Mouse (Mus musculus) embryonic facial prominence, embryonic 14.5 days (tissue): Measurements from ENCODE around the gene Mypop. TPM values are rescaled to one million over a fixed set of nuclear protein-coding genes. Genes with fewer than 3 reads are reported as not detected.

ENCODE experiments used
- ATAC-seq: fragments of 200-750 bp; cut with Nextera tagmentation; 2 replicates; pipeline ENCODE4 v1.8.0; 2017; ENCODE audit warnings: low read depth, moderate number of reproducible peaks, moderate TSS enrichment
- DNase-seq: peaks from one replicate; pipeline ENCODE4 v3.0.0-alpha.2; 2015; ENCODE audit warnings: low spot score
- H3K27ac ChIP-seq: fragments of 300-500 bp; sonication (generic); replicated peaks from 2 replicates; pipeline ENCODE4 v1.5.1; 2014; ENCODE audit warnings: low read depth, mild to moderate bottlenecking, low read length, moderate library complexity
- H3K27me3 ChIP-seq: fragments of 300-500 bp; sonication (generic); replicated peaks from 2 replicates; pipeline ENCODE4 v1.6.1; 2014; ENCODE audit warnings: low read length; ENCODE audit not compliant: control insufficient read depth, insufficient read depth
- H3K36me3 ChIP-seq: fragments of 300-500 bp; sonication (generic); 2 replicates; pipeline ENCODE4 v1.6.1; 2014; ENCODE audit warnings: low read length, mixed read lengths; ENCODE audit not compliant: control insufficient read depth, insufficient read depth
- H3K4me1 ChIP-seq: fragments of 300-500 bp; sonication (generic); 2 replicates; pipeline ENCODE4 v1.6.1; 2014; ENCODE audit warnings: antibody characterized with exemption, low read length; ENCODE audit not compliant: control insufficient read depth, insufficient read depth
- H3K4me2 ChIP-seq: fragments of 300-500 bp; sonication (generic); 2 replicates; pipeline ENCODE4 v1.6.1; 2014; ENCODE audit warnings: low read depth, mild to moderate bottlenecking, low read length, moderate library complexity, mixed read lengths
- H3K4me3 ChIP-seq: fragments of 300-500 bp; sonication (generic); 2 replicates; pipeline ENCODE4 v1.5.1; 2014; ENCODE audit warnings: low read depth, mild to moderate bottlenecking, low read length
- H3K9ac ChIP-seq: fragments of 300-500 bp; sonication (generic); 2 replicates; pipeline ENCODE4 v1.6.1; 2014; ENCODE audit warnings: low read depth, mild to moderate bottlenecking, low read length, moderate library complexity, mixed read lengths
- H3K9me3 ChIP-seq: fragments of 300-500 bp; sonication (generic); 2 replicates; pipeline ENCODE4 v1.6.1; 2016; ENCODE audit warnings: low read length; ENCODE audit not compliant: control insufficient read depth
- WGBS: fragments of 180-500 bp; shearing (Covaris S2); extraction: QIAGEN DNeasy Blood & Tissue Kit; methylation state at CpG from one replicate; pipeline ENCODE4 v1.1.7; 2014; 5-methylcytosine and 5-hydroxymethylcytosine counted together
- polyA plus RNA-seq: library from polyadenylated mRNA; unstranded; fragments of >200 nt; fragmentation: Nextera tagmentation; extraction: Ambion mirVana; gene quantifications from 2 replicates; pipeline ENCODE4 v1.2.1, GENCODE M21; 2014

The Mypop gene
- polyA plus RNA-seq, 1 experiment from 2014 or later: 4.0 TPM

GRCm38 (mm10) chr7:18957569-18958383 is 33.3 kb upstream of the Mypop start:
- H3K9me3 ChIP-seq: no peaks in the 10 kb centered on the region
- peaks cover 70% of the 10 kb centered on the region for H3K27me3 ChIP-seq
- H3K4me2 ChIP-seq: peak overlapping the region; percentile 97
- 1% methylated on average over 21 of the region's 107 CpGs for WGBS
- H3K4me1 ChIP-seq: peaks cover 8% of the 10 kb centered on the region; the same call in 1 of the 2 replicates
- no peaks in the 10 kb centered on the region for H3K36me3 ChIP-seq
- DNase-seq (peak; percentile 57), ATAC-seq (peak; percentile 86)
- peak overlapping the region; percentile 66 for H3K4me3 ChIP-seq
- no peak overlapping the region for H3K27ac ChIP-seq
- H3K9ac ChIP-seq: peak overlapping the region; percentile 69

- no peak; the same call in 1 of the 2 replicates for ATAC-seq
- H3K9me3 ChIP-seq: no peaks in the 10 kb centered on the region
- WGBS: under 1% methylated on average over 14 of the region's 21 CpGs
- H3K4me2 ChIP-seq: peak overlapping the region; percentile 97
- DNase-seq: no peak
- H3K27ac ChIP-seq: no peak overlapping the region
- H3K27me3 ChIP-seq: peaks cover 76% of the 10 kb centered on the region
- peaks cover 9% of the 10 kb centered on the region; the same call in 1 of the 2 replicates for H3K4me1 ChIP-seq
- H3K4me3 ChIP-seq: peak overlapping the region; percentile 66
- no peaks in the 10 kb centered on the region for H3K36me3 ChIP-seq
- H3K9ac ChIP-seq: peak overlapping the region; percentile 69
Observed at GRCm38 (mm10) chr7:18958384-18958766, 32.7 kb upstream of the Mypop start.

DNA sequence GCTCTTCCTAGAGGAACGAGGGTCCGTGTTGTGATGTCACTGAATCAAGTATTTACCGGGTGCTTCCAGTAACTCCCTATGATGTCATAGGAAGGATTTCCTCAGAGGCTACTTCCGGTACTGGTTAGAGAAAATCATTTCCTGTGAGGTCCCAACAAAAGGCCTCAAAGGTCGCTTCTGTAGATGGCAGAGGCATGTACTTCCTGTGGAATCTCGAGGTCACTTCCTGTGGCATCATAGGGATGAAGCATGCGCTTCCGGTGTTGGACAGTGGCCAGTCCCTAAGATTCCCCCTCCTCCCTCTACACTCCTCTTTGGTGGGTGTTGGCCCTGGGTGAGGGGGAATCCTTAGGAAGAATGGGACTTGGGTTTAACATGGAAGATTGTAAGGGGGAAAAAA is 31.6 kb upstream of the Mypop start:
- ATAC-seq (no peak), DNase-seq (peak; percentile 20)
- Histone ChIP-seq H3K9me3 (no peaks in the 10 kb centered on the region), H3K4me1 (peaks cover 9% of the 10 kb centered on the region; the same call in 1 of the 2 replicates), H3K4me2 (no peak overlapping the region), H3K27ac (no peak overlapping the region), H3K36me3 (no peaks in the 10 kb centered on the region), H3K9ac (no peak overlapping the region), H3K27me3 (peaks cover 86% of the 10 kb centered on the region), H3K4me3 (no peak overlapping the region)
- WGBS: 51% methylated on average over 8 of the region's 8 CpGs

GRCm38 (mm10) chr7:18962171-18962792 is 28.8 kb upstream of the Mypop start:
- no peak overlapping the region for H3K27ac ChIP-seq
- ATAC-seq: no peak
- WGBS: under 1% methylated on average over 17 of the region's 17 CpGs
- H3K4me1 ChIP-seq: peaks cover 9% of the 10 kb centered on the region; the same call in 1 of the 2 replicates
- peak overlapping the region; percentile 15 for H3K4me3 ChIP-seq
- peaks cover 88% of the 10 kb centered on the region for H3K27me3 ChIP-seq
- H3K36me3 ChIP-seq: no peaks in the 10 kb centered on the region
- no peaks in the 10 kb centered on the region for H3K9me3 ChIP-seq
- H3K4me2 ChIP-seq: peak overlapping the region; percentile 15; the same call in 1 of the 2 replicates
- 0 out of 2 replicates have a peak overlapping the region, but pooled peaks have one; percentile 2 for H3K9ac ChIP-seq
- DNase-seq: no peak

DNA sequence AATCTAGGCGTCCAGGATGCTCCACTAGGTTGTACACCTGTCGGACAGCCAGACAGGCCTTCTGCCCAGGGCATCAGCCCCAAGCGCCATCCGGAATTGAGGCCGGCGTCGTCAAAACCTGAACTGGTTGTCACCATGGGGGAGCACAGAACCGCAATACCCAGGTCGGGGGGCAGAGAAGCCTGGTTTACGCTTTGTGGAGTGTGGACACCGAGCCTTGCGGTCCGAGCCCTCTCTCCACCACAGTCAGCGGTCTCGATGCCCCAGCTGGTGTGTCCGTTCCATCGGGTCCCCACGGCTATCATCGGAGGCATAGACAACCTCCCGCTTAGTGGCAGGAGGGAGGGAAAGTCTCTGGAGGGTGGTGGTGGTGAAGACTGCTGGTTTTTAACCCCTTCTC is 28.2 kb upstream of the Mypop start:
- H3K27me3 ChIP-seq: peaks cover 83% of the 10 kb centered on the region
- ATAC-seq (no peak), DNase-seq (no peak)
- no peaks in the 10 kb centered on the region for H3K36me3 ChIP-seq
- no peaks in the 10 kb centered on the region for H3K9me3 ChIP-seq
- H3K27ac ChIP-seq: no peak overlapping the region
- peak overlapping the region; percentile 15; the same call in 1 of the 2 replicates for H3K4me2 ChIP-seq
- no peak overlapping the region for H3K9ac ChIP-seq
- peaks cover 9% of the 10 kb centered on the region; the same call in 1 of the 2 replicates for H3K4me1 ChIP-seq
- peak overlapping the region; percentile 15 for H3K4me3 ChIP-seq
- under 1% methylated on average over 19 of the region's 20 CpGs for WGBS

- H3K4me2 ChIP-seq: no peak overlapping the region
- no peak overlapping the region for H3K27ac ChIP-seq
- DNase-seq: no peak
- H3K9ac ChIP-seq: no peak overlapping the region
- H3K4me1 ChIP-seq: peaks cover 9% of the 10 kb centered on the region; the same call in 1 of the 2 replicates
- H3K27me3 ChIP-seq: peaks cover 78% of the 10 kb centered on the region
- no peak for ATAC-seq
- no peak overlapping the region for H3K4me3 ChIP-seq
- WGBS: 1% methylated on average over 18 of the region's 19 CpGs
- no peaks in the 10 kb centered on the region for H3K36me3 ChIP-seq
- no peaks in the 10 kb centered on the region for H3K9me3 ChIP-seq
Observed at GRCm38 (mm10) chr7:18963294-18963843, 27.7 kb upstream of the Mypop start.

DNA sequence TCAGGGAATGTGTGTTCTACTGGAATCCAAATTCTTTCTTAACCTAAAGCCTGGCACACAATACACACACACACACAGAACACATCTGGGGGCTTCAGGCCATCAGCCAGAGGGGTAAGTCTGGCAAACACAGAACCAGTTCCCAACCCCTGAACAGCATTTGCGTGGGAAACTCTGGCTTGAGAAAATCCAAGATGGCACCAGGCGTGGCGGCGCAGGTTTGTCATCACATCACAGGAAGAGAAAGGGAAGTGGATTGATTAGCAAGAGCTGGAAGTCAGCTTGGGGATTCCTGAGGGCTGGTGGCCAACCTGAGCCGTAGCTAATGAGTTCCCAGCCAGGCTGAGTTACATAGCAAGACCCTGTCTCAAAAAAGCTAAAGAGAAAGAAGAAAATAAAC is 25.7 kb upstream of the Mypop start:
- peaks cover 58% of the 10 kb centered on the region for H3K27me3 ChIP-seq
- no peak overlapping the region for H3K4me2 ChIP-seq
- ATAC-seq: no peak
- WGBS: 81% methylated on average over 5 of the region's 5 CpGs
- no peak overlapping the region for H3K27ac ChIP-seq
- H3K4me1 ChIP-seq: peaks cover 9% of the 10 kb centered on the region; the same call in 1 of the 2 replicates
- no peak overlapping the region for H3K9ac ChIP-seq
- no peak overlapping the region for H3K4me3 ChIP-seq
- no peaks in the 10 kb centered on the region for H3K9me3 ChIP-seq
- no peak for DNase-seq
- no peaks in the 10 kb centered on the region for H3K36me3 ChIP-seq

DNA sequence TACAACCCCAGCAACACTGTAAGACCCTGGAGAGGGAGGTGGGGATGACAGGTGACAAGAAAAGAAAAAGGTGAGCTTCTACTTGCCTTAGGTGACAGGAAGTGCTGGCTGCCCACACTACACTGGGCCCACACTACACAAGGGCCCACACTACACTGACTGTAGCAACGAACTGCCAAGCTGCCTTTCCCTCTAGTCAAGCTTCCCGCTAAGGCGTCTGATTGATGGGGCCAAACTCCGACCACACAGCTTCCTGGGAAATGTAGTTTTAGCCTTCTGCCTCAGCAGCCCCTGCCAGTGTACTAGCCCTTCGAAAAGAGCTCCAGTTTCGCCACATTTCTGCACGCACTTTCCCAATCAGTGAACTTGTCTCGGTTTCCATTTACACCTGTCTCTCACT is 23.4 kb upstream of the Mypop start:
- H3K9ac ChIP-seq: no peak overlapping the region
- H3K4me2 ChIP-seq: no peak overlapping the region
- no peak overlapping the region for H3K4me3 ChIP-seq
- DNase-seq (no peak), ATAC-seq (no peak)
- no peaks in the 10 kb centered on the region for H3K36me3 ChIP-seq
- WGBS: 11% methylated on average over 8 of the region's 8 CpGs
- peaks cover 35% of the 10 kb centered on the region for H3K27me3 ChIP-seq
- peaks cover 3% of the 10 kb centered on the region; the same call in 1 of the 2 replicates for H3K4me1 ChIP-seq
- no peak overlapping the region for H3K27ac ChIP-seq
- H3K9me3 ChIP-seq: no peaks in the 10 kb centered on the region
